Mouse (Mus musculus): ENCODE measurements around the gene A730061H03Rik.

DNA sequence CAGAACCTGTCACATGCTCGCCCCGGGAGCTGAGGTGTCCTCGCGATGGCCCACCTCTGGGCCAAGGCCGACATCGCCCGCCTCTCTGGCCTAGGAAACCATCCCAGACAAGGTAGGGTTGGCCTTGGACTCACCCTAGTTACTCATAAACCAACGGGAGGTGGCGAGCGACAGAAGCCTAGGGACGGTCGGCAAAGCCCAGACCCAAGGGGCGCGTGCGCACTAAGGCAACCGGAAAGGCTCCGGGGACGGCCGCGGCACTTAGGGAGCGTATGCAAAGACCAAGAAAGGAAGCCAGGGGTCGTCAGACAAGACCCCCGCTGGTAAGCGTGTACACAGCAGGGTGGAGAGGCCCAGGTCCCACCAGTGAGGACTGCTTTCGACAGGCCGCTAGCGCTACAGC, 406 bp downstream of the A730061H03Rik start, which contains the start of gene Dcaf11:
- peak; percentile 81 for TF ChIP-seq POLR2A (IDR thresholded peaks at IDR 0.05; ENCODE audit: low read depth, low read length)
- no peak for TF ChIP-seq CTCF (IDR thresholded peaks at IDR 0.05; ENCODE audit: borderline replicate concordance, insufficient read depth, low read length)

Data from embryonic fibroblast, embryonic 13.5 days (primary cell).